Mouse (Mus musculus) adrenal gland, adult (tissue): ENCODE measurements around the gene Rpl10.

Experiments
- DNase-seq, 2 experiments: peaks; one replicate each; pipeline ENCODE4 v3.0.0; 2022 to 2023; ENCODE audit warnings: low spot score in 1 of 2; ENCODE audit not compliant: inconsistent age in 2 of 2

Rpl10 gene

DNA sequence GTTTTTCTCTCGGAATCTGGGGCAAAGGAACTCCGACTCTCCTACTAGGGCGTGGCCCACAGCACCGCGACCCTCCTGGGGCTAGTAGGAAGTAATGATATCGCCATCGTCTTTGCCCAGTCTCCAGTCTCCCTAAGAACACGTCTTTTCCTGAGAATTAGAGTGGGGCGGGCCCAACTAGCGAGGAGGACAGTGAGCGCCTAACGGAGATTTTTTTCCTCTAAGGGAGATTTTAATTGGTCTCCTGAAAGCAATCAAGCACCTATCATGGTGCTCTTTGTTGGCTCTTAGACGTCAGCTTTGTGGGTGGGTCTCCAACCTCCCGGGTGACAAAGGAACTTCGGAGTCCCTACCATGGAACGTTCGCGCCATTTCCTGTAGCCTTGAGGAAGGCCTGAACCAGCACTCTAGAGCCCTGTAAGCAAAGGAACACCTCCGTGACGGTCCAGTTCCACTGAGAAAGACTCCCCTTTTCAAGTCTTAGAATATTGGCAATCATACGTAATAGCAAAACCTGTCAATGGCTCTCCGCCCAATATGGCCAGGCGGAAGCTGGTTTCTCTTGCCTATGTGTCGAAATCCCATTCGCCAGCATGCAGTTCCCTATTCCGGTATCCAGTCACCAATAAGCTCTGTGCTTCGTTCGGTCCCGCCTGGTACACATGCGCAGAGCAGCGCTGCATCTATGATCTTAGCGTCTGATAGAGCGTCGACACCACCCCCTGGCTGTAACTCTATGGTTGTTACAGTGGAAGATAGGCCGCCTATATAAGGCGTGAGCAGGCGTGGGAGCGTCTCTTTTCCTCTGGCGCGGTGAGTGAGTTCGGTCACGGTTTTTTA is at the start of gene Rpl10:
TSS of gene Rpl10 (plus strand) at position 751 of the 840 bp plus-strand sequence.
- peak; percentile 94 to 96 for DNase-seq

DNA sequence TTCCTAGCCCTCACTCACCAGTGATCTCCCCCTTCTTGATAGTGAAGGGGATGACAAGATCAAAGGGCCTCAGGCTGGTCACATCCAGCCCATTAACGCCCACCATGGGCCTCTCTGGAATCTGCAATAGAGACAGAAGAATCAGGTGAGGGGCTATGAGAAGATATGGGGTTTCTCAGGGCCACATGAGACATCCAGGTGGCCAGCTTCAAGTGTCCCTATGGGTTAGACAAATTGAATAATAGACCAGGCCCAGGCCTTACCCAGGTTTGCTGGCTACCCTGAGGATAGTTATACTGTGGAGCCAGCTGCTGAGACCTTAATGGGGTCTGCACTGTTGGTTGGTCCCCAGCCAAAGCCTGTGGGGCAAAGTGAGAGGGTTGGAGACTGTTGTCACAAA is 40.6 kb upstream of the Rpl10 start:
- no peak for DNase-seq

DNA sequence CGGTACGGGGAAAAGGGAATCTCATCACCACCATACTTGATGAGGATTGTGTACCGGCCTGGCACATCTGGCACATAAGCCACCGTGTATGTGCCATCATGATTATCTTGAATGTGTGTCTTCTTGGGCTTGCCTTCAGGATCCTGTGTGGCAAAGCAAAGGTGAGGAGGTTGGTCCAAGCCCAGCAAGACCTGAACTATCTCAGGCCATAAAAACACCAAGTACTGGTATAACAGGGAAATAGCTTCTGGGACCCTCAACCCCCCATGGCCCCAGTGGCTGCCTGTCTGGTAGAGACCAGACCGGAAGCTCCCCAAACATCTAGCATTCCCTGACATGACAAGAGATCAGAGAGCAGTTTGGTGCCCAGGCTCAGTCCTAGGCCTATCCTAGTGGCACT is 37.4 kb upstream of the Rpl10 start:
- no peak for DNase-seq

DNA sequence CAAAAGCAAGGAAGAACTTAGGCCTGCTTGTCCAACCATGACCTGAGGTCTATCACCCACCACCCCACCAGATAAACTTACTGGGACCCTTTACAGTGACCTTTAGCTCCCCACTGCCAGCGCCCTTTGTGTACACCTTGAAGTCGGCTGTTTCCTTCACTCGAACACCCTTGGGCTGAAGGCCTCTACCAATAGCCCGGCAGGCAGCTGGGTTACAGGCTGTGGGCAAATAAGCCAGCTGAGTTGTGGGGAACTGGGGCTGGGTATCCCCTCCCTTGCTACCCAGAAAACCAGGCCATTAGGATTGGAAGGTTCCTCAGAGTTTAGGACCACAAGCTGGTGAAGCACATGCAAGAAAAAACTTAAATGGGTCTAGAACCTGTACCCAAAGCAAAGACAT is 30.3 kb upstream of the Rpl10 start:
- no peak for DNase-seq

DNA sequence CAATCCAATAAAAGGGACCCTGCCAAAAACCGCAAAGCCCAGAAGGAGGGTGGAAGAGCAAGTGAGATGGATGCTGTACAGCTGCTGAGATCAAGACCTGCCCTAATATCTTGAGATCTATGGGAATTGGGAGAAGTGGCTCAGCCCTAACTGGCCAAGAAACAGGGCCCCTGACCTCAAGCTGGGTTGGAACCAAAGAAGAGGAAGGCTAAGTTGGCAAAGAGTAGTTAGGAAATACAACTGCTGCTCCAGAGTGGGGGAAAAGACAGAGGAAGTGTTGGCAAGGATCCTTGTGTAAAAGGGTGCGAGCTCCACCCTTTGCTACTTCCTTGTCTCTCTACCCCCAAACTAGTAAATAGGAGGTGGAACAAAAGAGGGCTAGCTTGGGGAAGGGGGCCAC is 27.2 kb upstream of the Rpl10 start:
- DNase-seq, result no peak

DNA sequence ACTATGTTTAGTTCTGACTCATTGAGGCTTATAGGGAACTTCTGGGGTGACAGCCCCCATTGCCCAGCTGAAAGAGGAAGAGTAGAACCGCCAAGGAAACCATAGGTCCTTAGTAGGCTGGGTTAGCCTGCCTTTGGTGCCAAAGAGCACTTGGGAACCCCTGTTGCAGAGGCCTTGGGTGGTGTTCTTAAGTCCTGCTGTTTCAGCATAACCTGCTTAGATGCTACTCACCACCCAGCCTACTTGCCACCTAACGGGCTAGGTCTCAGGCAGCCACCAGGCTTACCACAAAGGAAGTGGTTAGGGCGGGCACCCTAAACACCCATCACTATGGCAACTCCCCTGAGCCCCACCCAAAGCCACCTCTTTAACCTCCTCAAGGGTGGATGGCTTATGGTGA is 26.8 kb upstream of the Rpl10 start:
- DNase-seq, result peak; percentile 13 to 46

DNA sequence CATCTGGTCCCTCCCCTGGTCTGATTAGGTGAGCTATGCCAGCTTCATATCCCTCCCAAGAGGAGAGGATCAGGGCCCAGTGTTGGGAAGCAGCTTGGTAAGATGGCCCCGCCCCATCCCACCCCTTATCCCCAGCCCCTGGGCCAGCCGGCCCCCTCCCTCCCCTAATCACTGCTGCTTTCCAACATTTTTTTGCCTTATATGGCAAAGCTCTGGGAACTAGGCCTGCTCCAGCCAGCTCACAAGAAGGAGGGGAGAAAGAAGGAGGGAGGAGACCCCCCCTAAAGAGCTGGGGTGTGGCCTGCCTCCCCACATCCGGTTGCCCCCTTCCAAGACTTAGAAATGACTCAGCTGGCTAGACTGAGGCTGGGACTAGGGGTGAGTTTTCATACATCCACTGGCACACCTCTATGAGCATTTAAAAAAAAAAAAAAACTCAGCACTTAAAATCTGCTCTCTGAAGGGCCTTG is 26.0 kb upstream of the Rpl10 start:
- peak; percentile 64 to 67 for DNase-seq

DNA sequence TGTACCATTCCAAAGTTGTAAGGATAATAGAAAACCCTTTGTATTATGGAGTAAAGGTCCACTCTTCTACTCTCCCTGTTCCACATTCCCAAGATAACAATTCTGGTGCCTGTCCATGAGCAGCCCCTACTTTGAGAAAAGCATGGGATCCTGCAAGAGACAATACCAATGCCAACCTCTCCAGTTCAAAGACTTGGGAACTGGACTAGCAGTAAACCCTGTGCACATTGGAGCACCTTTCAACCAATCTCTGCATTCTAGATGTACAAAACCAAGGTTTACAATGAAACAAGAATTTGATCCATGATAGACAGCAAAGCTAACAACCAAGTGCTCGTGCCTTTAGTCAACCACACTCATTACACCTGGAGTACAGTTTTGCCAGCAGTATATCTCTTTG is 25.5 kb upstream of the Rpl10 start:
- no peak for DNase-seq

DNA sequence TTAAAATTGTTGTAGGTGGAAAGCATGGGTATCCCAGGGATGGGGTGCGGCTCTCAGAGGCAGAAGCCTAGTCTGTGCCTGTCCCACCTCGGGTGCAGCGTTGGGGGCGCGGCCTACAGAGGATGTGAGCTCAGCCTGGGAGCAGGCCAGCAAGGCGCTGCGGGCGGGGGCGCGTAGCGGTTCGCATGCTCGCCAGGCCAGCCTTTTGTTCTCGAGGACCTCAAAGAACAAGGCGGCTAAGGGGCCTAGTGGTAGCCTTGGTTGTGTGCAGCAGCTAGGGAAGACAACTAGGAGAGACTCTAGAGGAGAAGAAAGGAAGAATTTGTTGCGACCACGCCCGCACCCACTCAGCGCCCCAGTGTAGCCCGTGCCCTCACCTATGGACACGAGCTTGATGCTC is 24.9 kb upstream of the Rpl10 start:
- DNase-seq, result peak; percentile 79 to 87

DNA sequence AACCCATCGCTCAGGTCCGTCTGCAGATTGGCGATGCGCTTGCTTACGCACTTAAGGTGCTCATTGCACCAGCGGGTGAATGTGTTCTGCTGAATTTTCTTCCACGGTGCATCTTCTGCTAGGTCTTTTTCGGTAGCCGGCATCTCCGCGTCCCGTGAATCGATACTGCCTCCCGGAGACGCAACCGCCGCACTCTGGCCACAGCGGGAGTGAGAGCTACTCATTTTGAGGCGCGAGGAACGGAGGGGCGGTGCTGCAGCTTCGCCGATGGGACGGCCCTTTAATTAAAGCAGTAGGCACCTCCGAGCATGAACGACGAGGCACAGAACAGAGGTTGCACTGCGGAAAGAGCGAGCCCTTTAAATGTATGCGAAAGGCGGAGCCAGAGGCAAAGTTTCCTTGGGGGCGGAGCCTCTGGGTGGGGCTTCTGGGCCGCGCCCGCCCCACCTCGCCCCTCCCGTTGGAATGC is 24.4 kb upstream of the Rpl10 start:
- peak; percentile 89 to 95 for DNase-seq

DNA sequence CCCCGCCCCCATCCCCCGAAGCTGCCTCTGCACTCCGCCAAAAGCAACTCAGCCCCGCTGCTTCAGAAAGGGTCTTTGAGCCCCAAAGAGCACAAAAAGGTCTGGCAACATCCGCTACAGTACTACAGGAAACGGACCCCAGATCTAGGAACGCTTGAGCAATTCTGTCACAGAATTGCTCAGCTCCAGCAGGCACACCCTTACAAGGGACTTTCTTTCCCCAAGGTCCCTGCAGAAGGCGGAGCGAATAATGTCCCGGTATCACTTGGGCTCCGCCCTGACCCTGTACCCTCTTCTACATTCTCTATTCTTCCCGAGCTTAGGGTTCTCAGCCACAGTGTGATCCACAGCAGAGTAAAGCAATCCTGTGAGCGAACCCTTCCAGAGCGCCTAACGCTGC is 23.9 kb upstream of the Rpl10 start:
- DNase-seq, result peak in 1 of 2 experiments; percentile 51

DNA sequence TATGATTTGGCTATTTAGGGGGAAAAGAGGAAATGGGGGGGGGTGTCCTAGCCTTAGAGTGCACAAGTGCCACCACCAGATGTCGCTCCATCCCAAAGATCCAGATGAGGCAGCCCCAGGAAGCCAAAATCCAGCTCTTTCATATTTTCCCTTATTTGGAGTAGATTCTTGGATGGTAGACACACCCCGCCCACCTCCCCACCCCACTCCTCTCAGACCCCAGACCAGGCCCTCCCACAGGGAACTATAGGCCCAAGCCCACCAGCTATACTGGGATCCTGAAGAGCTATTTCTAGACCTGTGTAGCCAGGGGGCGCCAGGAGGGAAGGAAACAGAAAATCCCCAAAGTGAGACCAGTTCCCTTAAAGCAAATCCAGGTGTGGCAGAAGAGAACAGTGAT is 22.0 kb upstream of the Rpl10 start:
- peak; percentile 54 to 84 for DNase-seq

DNA sequence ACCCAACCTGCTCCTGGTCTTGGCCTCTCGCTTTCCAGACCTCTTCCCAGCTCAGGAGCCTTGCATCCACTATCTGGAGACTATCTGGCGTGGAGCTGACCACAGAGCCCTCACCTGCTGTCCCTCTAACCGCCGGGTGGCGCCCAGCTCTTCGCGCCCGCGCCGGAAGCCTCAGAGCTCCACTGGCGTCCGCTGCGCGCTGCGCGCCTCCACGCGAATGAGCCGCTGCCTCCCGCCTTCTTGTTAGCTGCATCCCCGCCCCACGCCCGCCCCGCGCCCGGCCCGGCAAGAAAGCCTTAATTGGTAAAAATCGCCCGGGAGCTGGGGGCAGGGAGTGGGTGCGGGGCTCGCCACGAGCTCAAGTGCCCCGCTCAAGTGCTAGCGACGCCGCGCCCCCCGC is 21.0 kb upstream of the Rpl10 start, which contains the start of gene Flna:
TSS of gene Flna (minus strand) at position 206 of the 400 bp plus-strand sequence.
- peak; percentile 75 to 87 for DNase-seq

DNA sequence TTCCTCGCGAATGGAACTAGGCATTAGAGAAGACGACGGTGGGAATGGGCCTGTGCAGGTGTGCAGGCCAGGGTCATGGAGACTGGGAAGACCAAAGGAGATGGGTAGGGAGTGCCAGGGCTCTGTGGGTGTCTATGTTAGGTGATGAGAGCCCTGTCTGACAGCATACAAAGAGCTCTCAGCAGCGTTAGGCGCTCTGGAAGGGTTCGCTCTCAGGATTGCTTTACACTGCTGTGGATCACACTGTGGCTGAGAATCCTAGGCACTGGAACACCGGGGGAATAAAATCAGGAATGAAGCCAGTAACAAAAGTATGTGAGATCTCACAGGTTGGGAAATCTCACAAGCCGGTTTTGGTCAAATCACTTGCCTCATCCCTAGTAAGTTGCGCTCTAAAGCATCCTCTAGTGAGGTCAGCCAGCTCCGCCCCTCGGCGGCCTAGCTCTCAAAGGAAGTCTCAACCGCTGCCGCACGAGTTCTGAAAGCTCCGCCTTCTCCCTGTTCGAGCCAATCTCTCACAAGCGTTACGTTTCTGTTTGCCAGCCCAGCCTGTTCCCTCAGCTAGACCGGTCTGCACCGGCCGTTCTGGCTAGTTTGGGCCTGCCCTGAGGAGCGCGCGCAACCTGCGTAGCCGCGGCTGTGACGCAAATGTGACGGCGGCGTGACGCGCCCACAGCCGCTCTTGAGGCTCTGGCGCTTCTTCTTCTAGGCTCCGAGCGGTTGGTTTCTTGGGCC is 16.3 kb upstream of the Rpl10 start, which contains the start of gene Emd:
TSS of gene Emd (plus strand) at position 535 of the 735 bp plus-strand sequence.
- peak; percentile 92 to 95 for DNase-seq

DNA sequence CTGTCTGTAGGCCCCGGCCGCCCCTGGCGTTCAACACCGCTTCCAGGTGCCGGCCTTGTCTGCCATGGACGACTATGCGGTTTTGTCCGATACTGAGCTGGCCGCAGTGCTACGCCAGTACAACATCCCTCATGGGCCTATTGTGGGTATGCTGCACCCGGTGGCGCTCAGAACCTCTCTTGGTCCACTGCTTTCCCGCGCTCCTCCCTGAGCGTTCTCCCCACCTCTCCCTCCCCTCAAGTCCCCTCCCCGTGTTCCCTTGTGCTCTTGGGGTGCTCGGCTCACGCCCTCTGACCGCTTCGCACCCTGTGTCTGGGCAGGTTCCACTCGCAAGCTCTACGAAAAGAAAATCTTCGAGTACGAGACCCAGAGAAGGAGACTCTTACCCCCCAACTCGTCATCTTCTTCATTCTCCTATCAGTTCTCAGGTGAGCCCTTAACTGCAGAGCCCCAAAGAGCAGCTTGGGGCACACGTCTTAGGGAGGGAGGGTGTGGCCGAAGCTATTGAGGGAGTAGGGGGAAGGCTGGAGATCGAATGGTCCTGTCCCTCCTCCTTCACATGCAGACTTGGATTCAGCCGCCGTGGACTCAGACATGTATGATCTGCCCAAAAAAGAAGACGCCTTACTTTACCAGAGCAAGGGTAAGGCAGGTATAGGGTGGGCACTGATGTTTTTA is 15.6 kb upstream of the Rpl10 start:
- peak in 1 of 2 experiments; percentile 14 for DNase-seq

DNA sequence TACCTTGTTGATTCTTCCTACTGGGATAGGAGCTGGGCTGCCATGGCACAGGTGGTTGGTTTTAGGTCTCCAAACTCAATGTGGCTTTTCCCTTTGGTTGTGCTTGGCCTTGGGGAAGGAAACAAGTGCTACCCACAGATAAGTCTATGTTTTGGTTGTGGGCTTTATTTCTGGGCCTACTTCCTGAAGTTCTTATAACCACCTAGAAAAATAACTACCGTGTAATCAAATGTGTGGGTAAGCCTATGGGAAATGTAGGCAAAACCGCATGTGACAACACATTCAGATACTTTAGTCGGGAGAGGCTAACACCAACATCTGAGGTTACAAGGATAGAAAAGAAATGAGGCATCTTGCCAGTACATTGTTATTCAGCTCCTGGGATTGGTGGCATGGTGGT is 12.9 kb upstream of the Rpl10 start:
- DNase-seq, result no peak

DNA sequence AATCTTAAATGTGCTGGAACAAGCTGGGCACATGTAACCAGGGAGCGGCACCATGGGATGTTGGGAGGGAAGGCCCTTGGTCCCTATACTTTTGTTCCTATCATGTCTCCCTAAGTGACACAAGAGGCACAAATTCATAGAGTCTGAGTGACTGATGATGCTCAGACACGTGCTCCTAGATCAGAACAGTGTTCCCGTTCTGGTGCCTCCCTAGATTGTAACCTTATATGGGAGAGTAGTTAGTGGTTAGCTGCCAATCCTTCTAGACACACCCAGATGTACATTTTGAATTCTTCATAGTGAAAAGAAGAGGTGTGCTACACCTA is 913 bp upstream of the Rpl10 start:
- no peak for DNase-seq

DNA sequence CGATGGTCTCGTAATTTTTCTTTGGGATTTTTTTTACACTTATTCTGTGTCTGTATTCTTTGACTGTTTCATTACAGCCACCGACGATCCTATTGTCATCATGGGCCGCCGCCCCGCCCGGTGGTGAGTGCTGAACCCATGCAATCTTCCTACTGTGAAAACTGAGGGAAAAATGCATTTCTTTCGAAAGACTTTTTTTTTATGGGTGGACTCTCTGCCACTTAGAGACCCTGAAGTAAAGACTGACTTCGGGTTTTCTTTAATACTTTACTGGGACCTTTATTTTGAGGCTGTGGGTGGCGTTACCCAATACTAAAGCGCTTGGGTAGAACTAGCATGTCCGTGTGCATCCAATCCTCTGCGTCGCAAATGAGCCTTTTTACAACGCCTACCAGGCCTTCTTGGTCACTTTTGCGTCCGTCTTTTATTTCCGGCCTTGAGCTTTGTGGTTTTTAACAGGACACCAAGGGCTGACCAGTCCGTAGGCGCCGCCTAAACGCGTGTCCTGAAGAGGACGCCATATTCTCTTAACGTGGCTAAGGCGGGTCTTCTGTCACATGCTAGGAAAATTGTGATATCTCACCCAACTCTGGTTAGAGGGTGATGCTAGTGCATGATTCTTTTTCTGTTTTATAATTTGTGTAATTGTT is 415 bp downstream of the Rpl10 start:
- DNase-seq, result peak; percentile 56 to 78

DNA sequence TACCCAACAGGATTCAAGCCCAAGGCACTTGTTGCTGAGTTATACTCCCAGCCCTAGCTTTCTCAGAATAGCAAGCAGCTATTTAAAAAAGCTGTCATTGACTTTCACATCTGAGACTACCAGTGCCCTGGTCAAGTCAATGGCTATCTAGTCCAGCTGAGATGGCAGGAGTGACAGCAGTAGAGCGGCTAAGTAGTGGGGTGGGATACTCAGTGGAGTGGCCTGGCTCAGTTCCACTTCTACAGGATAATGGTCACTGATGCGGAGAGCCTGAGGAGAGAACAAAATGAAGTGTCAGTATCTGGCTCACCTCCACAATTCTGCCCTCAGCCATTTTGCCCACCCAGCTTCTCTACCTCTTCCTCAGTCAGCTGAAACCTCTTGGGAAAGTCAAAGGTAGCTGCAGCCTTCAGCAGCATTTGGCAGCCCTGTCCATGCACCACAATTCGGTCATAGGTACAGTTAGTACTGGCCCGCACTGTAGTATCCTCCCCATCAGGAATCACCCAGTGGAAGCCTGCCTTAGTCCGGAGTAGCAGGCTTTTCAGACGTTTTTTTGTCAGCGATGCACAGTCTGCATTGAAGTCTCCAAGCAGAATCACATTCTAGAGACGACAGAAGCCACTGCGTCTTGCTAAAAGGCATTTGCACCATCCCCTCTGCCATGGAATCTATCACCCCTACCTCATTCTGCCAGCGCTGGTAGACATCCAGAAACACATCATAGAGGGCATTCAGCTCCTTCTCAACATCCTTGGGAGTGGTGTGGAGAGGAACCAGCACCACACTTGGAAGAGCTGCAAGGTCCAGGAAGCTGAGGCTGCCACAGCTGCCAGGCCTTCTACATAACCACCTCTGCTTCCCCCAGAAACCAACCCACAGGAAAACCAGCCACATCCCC is 3.1 kb downstream of the Rpl10 start:
- DNase-seq, result peak in 1 of 2 experiments; percentile 32

DNA sequence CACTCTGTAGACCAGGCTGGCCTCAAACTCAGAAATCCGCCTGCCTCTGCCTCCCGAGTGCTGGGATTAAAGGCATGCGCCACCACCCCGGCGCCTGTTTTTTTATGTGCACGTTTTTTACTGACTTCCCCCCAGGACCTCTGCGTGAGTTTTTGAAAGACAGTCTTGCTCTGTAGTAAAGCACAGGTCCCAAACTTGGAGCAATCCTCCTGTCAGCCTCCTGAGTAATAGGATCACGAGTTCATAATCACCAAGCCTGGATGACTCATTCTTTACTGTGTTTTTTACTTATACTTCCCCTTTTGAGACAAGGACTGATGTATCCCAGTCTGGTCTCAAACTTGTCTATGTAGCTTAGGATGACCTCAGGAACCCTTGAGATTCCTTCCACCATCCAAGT is 7.3 kb downstream of the Rpl10 start:
- DNase-seq, result no peak
